Mouse (Mus musculus) embryo, embryonic 10.5 days (tissue): ENCODE measurements around the gene Slc25a11.

Source experiments
- DNase-seq: peaks from one replicate; pipeline ENCODE4 v3.0.0-alpha.2; 2015; ENCODE audit warnings: low spot score

The Slc25a11 gene

DNA sequence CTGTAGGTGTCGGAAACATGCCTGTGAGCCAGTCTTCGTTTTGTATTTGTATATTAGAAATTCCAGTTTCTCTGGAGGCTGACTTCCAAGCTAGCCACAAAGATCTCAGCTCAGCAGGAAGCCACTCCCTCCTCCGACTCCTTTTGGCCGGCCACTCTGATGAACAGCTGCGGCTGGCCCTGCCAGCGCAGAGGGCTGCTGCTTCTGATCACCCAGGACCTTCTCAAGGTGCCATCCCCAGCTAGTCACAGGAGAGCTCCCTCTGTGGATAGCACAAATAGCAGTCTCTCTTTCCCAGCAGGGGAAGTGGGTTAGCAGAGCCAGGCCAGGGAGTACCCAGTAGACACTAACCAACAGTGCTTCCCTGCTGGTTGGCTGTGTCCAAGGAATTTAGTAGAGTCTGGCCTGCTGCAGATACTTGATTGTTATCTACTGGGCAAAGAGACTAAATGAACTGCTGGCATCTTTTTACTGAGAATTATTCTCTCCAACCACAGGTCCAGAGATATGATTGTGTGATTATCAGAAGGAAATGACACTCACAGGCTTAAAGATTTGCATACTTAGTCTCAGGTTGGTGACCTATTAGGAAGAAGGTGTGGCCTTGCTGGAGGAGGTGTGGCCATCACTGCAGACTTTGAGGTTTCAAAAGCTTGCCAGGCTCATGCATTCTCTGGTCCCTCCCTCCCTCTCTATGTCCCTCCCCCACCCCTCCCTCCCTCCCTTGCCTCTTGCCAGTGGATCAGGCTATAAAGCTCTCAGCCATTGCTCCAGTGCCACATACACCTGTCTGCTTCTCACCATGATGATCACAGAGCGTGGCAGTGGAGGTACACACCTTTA is 25.1 kb downstream of the Slc25a11 start:
- DNase-seq, result no peak

DNA sequence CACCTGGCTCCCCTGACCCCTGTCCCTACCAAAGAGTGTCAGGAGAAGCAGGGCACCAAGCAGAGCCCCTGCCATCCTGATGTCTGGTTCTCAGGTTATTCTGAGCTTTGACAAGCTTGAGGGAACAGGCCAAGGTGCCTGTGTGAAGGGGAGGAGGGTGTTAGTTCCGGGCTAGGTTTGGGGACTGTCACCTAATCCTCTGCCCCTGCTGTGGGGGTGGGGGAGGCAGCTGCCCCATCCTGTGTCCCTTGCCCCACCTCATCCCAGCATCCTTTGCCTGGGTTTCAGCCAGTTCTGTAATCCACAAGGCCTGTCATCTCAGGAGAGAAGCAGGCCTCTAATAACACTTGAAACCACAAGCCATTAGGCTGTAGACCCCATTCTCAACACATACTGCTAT is 28.2 kb downstream of the Slc25a11 start, which contains the start of gene Chrne:
TSS of gene Chrne (minus strand) at position 116 of the 400 bp plus-strand sequence.
- no peak for DNase-seq

DNA sequence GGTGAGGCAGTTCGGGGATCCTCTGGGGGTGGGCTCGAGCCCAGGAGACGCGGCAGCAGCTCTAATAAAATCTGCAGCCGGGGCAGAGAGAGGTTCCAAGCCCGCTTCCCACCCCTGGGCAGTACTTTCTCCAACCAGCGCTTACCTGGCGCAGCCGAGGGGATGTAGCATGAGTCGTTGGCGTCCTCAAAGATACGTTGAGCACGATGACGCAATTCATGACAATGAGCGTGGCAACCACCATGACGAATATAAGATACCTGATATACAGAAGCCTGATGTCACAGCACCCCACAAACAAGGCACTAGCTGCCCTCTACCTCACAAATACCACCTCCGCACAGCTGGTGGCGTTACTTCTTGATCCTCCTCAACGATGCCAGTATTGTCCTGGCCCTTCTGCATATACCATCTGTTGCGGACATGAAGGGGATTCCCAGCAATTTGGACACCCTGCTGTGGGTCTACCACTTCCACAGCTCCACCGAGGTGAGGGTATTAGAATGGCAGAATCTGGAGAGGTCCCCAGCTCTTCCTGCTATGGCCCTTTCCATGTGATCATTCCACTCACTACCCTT is 31.7 kb downstream of the Slc25a11 start, which contains the start of gene 4930544D05Rik:
TSS of gene 4930544D05Rik (plus strand) at position 333 of the 578 bp plus-strand sequence.
- DNase-seq, result peak; percentile 17

DNA sequence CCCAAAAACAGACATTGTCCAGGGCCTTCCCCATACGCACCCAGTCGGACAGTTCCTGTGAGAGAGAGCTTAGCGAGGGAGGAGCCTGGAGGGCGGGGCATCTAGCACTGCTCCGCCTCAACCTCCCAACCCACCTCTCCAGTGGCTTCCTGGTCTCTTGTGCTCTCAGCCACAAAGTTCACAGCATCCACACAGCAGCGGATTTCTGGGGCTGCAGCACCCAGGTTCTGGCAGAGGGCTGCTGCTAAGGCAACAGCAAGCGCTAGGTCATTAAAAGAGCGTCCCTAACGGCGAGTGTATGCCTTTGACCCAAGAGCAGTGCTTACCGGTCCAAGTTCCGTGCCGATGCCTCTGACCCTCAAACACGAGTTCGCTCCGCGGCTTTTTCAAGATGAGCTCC is 32.2 kb downstream of the Slc25a11 start:
- peak; percentile 76 for DNase-seq

DNA sequence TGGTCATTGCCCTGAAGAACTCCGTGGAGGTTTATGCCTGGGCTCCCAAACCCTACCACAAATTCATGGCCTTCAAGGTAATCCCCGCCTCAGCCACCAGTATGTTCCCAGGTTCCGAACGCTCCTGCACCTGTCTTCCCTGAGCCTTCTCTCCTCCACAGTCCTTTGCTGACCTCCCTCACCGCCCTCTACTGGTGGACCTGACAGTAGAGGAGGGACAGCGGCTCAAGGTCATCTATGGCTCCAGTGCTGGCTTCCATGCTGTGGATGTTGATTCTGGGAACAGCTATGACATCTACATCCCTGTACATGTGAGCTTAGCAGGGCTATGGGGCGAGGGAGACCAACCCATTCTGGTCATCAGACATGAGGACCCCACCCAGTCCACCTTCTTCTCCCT is 34.8 kb downstream of the Slc25a11 start:
- no peak for DNase-seq

DNA sequence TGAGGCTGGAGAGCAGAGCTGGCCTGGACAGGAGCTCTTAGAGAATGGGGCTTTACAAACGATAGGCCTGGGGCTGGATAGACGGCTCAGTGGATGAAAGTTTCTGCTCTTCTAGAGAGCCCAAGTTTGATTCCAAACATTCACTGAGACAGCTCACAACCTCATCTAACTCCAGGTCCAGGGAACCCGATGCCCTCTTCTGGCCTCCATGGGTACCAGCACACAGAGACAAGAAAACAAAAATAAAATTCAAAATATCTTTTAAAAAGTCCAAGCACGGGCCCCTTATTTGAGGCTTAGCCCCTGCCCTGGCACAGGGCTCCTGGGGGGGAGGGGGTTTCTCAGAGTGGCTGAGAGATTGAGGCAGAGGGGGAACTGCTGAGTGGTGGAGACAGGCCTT is 36.5 kb downstream of the Slc25a11 start:
- DNase-seq, result no peak

- peak; percentile 30 for DNase-seq
Measured at GRCm38 (mm10) chr11:70608381-70609066, 38.8 kb downstream of the Slc25a11 start.

DNA sequence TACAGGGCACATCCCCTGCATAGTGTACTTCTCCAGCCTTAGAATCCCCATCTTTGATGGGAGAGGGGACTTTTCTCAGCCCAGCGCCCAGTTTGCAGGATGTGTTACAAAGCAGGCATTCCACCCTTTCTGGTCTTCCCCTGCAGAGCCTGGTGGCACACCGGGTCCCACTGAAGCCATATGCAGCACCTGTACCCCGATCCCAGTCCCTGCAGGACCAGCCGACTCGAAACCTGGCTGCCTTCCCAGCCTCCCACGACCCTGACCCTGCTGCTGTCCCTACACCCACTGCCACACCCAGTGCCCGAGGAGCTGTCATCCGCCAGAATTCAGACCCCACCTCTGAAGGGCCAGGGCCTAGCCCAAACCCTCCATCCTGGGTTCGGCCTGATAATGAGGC is 39.7 kb downstream of the Slc25a11 start:
- DNase-seq, result no peak

- DNase-seq, result no peak
Measured at GRCm38 (mm10) chr11:70606717-70607116, 40.6 kb downstream of the Slc25a11 start.

DNA sequence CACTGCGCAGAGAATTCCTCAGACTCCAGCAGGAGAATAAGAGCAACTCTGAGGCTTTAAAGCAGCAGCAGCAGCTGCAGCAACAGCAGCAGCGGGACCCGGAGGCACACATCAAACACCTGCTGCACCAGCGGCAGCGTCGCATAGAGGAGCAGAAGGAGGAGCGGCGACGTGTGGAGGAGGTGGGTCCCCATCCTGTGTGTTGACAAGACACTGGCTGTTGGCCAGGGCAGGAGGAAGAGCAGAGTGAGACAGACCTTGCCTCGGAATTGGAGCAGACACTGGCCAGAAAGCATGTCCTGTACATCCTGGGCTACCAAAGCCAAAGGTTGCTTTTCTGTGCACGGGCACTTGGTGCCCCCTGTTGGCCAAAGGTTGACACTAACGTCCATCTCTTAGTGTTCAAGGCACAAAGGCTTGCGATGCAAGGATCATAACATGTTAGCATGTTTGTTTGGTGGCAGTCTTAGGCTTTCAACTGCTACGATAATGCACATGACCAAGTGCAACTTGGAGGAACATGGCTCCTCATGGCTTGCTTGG is 42.2 kb downstream of the Slc25a11 start:
- peak; percentile 88 for DNase-seq

DNA sequence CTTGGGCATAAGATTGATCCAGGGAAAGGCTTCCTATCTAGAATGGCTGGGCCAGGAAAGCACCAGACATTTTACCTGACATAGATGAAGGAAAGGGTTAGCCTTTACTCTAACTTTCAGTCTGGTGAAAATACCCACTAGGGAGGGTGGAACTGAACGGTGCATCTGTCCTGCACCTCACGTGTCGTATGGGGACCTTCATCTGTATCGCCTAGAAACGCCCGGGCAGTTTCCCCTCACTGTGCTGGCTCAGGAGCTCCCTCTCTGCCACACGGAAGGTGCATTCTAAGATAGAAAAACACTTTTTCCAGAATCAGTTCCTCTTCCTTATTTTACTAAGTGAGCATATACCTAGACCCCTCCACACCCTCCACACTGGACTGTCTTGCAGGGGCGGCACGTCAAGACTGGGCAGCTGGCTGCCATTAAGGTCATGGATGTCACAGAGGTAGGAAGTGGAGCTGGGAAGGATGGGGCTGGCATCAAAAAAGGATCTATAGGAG is 48.8 kb downstream of the Slc25a11 start:
- DNase-seq, result no peak

DNA sequence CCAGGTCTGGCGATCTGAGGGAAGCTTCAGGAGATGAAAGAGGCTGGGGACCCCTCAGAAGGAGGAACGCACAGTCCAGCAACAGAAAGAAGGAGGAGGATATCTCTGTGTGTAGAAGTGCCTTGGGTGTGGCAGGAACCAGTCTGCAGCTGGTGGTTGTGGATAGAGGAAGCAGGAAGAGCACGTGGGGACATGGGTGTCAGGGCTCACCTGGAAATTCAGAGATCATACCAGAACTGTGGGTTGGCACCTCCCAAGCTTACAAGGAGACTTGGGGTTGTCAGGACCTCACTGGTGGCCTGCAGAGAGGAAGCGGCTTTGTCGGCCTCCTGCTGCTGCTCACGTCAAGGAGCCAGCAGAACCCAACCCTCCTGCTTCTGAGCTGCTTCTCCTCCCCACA is 50.0 kb downstream of the Slc25a11 start:
- DNase-seq, result no peak

DNA sequence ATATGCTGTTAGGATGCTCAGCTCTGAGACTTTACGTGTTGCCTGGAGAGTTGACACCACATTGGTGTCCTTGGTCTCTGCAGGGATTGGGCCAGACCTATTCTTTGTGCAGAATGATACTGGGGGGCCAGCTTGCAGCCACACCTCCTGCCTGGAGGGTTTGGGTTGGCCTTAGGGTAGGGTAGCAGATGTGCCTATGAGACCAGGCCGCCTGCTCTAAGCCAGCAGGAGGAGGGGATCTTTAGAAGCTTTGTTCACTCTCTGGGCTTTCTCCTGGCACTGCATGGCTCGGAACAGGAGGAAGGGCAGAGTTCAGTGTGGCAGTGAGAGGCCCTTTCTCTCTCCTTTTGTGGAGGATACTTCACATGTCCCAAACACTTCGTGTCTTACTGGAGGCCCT is 51.2 kb downstream of the Slc25a11 start:
- no peak for DNase-seq

DNA sequence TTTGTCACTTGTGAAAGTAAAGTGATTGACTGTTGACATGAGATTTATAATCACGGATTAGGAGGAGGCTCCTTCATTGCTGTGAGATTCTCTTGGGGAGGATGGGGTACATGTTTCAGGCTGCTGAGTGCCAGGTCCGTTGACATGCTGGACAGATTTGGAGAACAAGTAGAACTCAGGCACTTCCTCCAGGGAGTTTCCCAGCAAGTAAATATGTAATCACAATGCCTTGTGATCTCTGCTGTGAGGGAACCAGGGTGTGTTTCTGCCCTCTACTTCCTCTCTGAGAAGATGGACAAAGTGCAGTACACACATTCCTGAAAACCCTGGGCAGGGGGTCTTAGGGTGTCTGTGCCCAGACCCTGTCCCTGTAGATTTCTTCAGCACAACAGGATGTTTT is 51.6 kb downstream of the Slc25a11 start:
- DNase-seq, result no peak

DNA sequence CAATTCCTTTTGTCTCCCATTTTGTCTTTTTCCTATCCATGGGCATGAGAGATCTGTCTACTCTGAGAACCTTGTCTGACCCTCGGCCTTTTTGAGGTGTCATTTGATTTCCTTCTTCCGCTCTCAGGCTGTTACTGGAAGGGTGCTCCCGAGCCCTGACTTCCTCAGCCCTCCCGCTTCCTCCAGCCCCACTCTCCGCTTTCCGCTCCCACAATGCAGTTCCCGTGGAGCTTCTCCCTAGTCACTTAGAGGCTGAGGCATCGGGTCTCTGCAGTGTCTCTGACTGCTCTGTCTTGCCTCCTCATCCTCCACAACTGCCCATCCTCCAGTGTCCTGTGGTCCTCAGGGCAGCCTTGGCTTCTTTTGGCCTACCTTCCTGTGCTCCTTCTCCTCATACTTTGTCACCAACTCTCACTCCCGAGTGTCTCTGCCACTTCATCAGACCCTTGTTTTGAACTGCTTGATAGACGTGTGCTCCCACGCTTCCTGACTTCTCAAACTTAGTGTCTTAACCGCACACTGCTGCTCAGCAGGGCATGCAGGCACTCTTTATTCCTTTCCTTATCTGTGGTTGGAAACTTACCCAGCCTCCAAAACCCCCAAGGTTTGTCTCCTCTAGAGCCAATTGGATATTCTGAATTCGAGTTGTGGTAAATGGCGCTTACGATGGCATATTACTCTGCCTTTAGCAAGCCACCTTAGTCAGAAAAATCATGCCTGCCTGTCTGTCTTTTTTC is 52.9 kb downstream of the Slc25a11 start:
- DNase-seq, result no peak
